Mouse (Mus musculus) G1E-ER4 (cell line): ENCODE data around the gene Slc7a14. TPM values are rescaled to one million over a fixed set of nuclear protein-coding genes. Genes with fewer than 3 reads are reported as not detected.

Experiments used
- GATA1 ChIP-seq: IDR thresholded peaks from one replicate; pipeline ENCODE4 v1.8.0; 2012; ENCODE audit warnings: low read length, inconsistent platforms
- polyA plus RNA-seq: library from polyadenylated mRNA; stranded (reverse); fragments of >175 nt; gene quantifications from 2 replicates; pipeline ENCODE4 v1.2.3, GENCODE M21; 2012

Gene Slc7a14
- not detected in 2 replicates for polyA plus RNA-seq

GRCm38 (mm10) chr3:31309934-31310787, at the start of gene Slc7a14:
Slc7a14 (minus strand) TSS chr3:31310378.
- TF ChIP-seq GATA1: no peak

- no peak for TF ChIP-seq GATA1
Measured at GRCm38 (mm10) chr3:31346540-31346939, 36.4 kb upstream of the Slc7a14 start.

- TF ChIP-seq GATA1: no peak
Measured at GRCm38 (mm10) chr3:31345766-31346165, 35.6 kb upstream of the Slc7a14 start.

- no peak for TF ChIP-seq GATA1
Measured at GRCm38 (mm10) chr3:31339236-31339635, 29.1 kb upstream of the Slc7a14 start.

GRCm38 (mm10) chr3:31328237-31328836, 18.2 kb upstream of the Slc7a14 start:
- no peak for TF ChIP-seq GATA1

- TF ChIP-seq GATA1: no peak
Measured at GRCm38 (mm10) chr3:31327791-31328190, 17.6 kb upstream of the Slc7a14 start.

GRCm38 (mm10) chr3:31324231-31324654, 14.1 kb upstream of the Slc7a14 start:
- no peak for TF ChIP-seq GATA1

GRCm38 (mm10) chr3:31309371-31309933, 726 bp downstream of the Slc7a14 start:
- no peak for TF ChIP-seq GATA1

- no peak for TF ChIP-seq GATA1
Measured at GRCm38 (mm10) chr3:31308906-31309305, 1.3 kb downstream of the Slc7a14 start.

- TF ChIP-seq GATA1: no peak
Measured at GRCm38 (mm10) chr3:31307936-31308335, 2.2 kb downstream of the Slc7a14 start.

- no peak for TF ChIP-seq GATA1
Measured at GRCm38 (mm10) chr3:31291673-31292602, 18.2 kb downstream of the Slc7a14 start.

GRCm38 (mm10) chr3:31287421-31287948, 22.7 kb downstream of the Slc7a14 start:
- TF ChIP-seq GATA1: no peak

- TF ChIP-seq GATA1: no peak
Measured at GRCm38 (mm10) chr3:31281116-31281515, 29.1 kb downstream of the Slc7a14 start.

- no peak for TF ChIP-seq GATA1
Measured at GRCm38 (mm10) chr3:31274875-31275274, 35.3 kb downstream of the Slc7a14 start.

- TF ChIP-seq GATA1: no peak
Measured at GRCm38 (mm10) chr3:31272635-31273034, 37.5 kb downstream of the Slc7a14 start.
